Mouse (Mus musculus) spleen, adult 2 months (tissue): ENCODE data around the gene Mpped2. TPM values are rescaled to one million over a fixed set of nuclear protein-coding genes. Genes with fewer than 3 reads are reported as not detected.

Experiments used
- DNase-seq, 2 experiments: peaks; one replicate each; pipeline versions ENCODE4 v3.0.0 to v3.0.0-alpha.2; 2012 to 2021; ENCODE audit warnings: low spot score in 2 of 2, low read depth in 1 of 2
- H3K27ac ChIP-seq: fragments of 200-500 bp; 2 replicates; pipeline ENCODE4 v1.5.1; 2012; ENCODE audit warnings: low read length, inconsistent platforms; ENCODE audit not compliant: insufficient read depth
- H3K27me3 ChIP-seq: fragments of 200-500 bp; 2 replicates; pipeline ENCODE4 v1.6.1; 2012; ENCODE audit warnings: mild to moderate bottlenecking, moderate library complexity, low read length, inconsistent platforms; ENCODE audit not compliant: control insufficient read depth, insufficient read depth
- H3K36me3 ChIP-seq: fragments of 200-500 bp; 2 replicates; pipeline ENCODE4 v1.6.1; 2012; ENCODE audit warnings: mild to moderate bottlenecking, low read length, inconsistent platforms; ENCODE audit not compliant: control insufficient read depth, insufficient read depth
- H3K4me1 ChIP-seq: fragments of 200-500 bp; 2 replicates; pipeline ENCODE4 v1.6.1; 2011; ENCODE audit warnings: inconsistent platforms; ENCODE audit not compliant: control insufficient read depth, insufficient read depth, insufficient read length
- H3K4me3 ChIP-seq: fragments of 200-500 bp; 2 replicates; pipeline ENCODE4 v1.5.1; 2011; ENCODE audit warnings: mild to moderate bottlenecking, inconsistent platforms; ENCODE audit not compliant: insufficient read depth, insufficient read length; ENCODE audit errors: extremely low read depth
- CTCF ChIP-seq: fragments of 200-500 bp; IDR thresholded peaks from 2 replicates; pipeline ENCODE4 v1.5.1; 2011; ENCODE audit warnings: mild to moderate bottlenecking, inconsistent platforms; ENCODE audit not compliant: insufficient read depth, insufficient read length, insufficient replicate concordance; ENCODE audit errors: extremely low read depth
- POLR2A ChIP-seq: fragments of 200-500 bp; IDR thresholded peaks from 2 replicates; pipeline ENCODE4 v1.6.1; 2011; ENCODE audit warnings: low read depth, low read length, inconsistent platforms
- WGBS: fragments of 180-500 bp; shearing (Covaris S2); methylation state at CpG from one replicate; pipeline ENCODE4 v1.1.7; 2018; 5-methylcytosine and 5-hydroxymethylcytosine counted together
- polyA plus RNA-seq: library from polyadenylated mRNA; depleted of rRNA; stranded (reverse); fragments of >200 nt; gene quantifications from 2 replicates; pipeline ENCODE4 v1.2.3, GENCODE M21; 2012

Gene Mpped2
- polyA plus RNA-seq, 1 experiment = 0.02 TPM

DNA sequence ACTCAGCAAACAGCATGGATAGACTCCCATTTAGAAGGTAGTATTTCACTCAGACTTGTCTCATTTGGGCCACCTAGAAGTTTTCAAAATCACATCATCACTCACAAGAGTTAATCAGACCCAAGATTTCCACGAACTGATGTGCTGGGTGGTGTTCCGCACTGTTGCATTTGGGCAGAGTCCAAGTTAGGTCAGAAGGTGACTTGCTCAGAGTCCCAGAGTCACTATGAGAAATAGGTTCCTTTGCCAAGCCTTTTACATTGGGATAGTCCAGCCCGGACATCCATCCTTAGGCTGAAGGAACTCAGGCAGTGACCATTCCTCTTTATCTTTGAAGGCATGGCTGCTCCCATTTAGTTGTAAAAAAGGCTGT, 97.2 kb downstream of the Mpped2 start:
- 81% methylated on average over 3 of the region's 3 CpGs for WGBS
- no peaks in the 10 kb centered on the region for H3K36me3 ChIP-seq
- no peak for DNase-seq
- no peak overlapping the region for H3K4me3 ChIP-seq
- H3K27ac ChIP-seq = no peak overlapping the region
- H3K27me3 ChIP-seq = no peaks in the 10 kb centered on the region
- H3K4me1 ChIP-seq = no peaks in the 10 kb centered on the region
- no peak for TF ChIP-seq CTCF
- no peak for TF ChIP-seq POLR2A

DNA sequence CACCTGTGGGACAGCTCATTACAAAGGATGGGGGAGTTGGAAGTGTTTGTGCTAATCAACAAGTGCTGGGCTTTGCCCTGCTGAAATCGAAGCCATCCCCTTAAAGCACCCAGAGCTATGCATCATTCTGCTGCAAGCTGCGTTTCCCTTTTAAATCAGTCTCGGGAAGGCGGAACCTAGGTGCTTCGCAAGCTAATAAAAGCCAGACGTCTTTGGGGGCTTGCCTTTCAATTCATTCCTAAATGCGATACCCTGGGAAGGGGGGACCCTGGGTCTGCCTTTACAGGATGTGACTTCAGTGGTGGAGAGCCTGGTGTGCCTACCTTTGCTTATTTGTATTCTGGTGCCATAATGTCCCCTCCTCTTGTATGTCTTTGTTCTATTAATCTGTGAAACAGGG, 103.2 kb downstream of the Mpped2 start:
- 83% methylated on average over 7 of the region's 7 CpGs for WGBS
- no peaks in the 10 kb centered on the region for H3K4me1 ChIP-seq
- H3K36me3 ChIP-seq = no peaks in the 10 kb centered on the region
- TF ChIP-seq CTCF = no peak
- no peak for TF ChIP-seq POLR2A
- DNase-seq = no peak
- no peak overlapping the region for H3K4me3 ChIP-seq
- H3K27ac ChIP-seq = no peak overlapping the region
- H3K27me3 ChIP-seq = no peaks in the 10 kb centered on the region

DNA sequence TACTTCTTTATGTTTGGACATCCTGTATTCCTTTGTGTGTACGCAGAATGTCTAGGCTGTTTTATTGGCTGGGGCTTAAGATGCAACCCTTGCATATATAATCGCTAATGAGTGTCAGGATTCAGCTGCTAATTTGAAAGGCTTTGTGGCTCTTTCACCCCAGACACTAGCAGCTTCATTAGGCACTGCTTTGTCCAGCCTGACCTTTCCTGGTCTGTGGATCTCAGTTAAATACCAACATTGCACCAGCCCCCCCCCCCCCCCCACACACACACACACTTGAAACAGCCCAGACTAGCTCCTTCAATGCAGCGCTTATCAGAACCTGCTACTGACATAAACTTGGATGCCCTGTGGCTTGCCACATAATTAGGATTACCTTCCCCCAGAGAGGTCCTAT, 104.8 kb downstream of the Mpped2 start:
- Histone ChIP-seq H3K4me3 (no peak overlapping the region), H3K27ac (no peak overlapping the region), H3K4me1 (no peaks in the 10 kb centered on the region), H3K27me3 (no peaks in the 10 kb centered on the region), H3K36me3 (no peaks in the 10 kb centered on the region)
- no peak for DNase-seq
- WGBS = 90% methylated on average over 3 of the region's 3 CpGs
- no peak for TF ChIP-seq POLR2A
- TF ChIP-seq CTCF = no peak

DNA sequence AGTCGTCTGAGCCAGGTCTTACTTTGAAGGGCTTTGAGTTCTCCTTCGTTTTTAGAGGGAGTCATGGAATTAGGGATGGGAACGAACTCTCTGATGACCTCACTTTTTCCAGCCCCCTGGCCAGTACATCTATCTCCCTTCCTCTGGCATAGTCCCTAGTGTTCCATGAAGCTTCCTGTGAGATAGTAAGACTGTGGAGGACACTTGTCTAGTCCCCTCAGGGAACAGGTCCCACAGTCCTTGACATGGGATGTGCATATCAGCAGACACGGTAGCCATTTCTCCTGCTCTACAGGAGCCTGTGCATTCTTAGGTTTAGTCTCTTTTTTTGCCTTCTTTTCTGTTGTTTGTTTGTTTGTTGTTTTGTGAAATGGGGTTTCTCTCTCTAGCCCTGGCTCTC, 105.8 kb downstream of the Mpped2 start:
- Histone ChIP-seq H3K36me3 (no peaks in the 10 kb centered on the region), H3K27ac (no peak overlapping the region), H3K4me3 (no peak overlapping the region), H3K27me3 (no peaks in the 10 kb centered on the region), H3K4me1 (no peaks in the 10 kb centered on the region)
- DNase-seq = no peak
- WGBS = 81% methylated on average over 4 of the region's 4 CpGs
- no peak for TF ChIP-seq POLR2A
- TF ChIP-seq CTCF = no peak

DNA sequence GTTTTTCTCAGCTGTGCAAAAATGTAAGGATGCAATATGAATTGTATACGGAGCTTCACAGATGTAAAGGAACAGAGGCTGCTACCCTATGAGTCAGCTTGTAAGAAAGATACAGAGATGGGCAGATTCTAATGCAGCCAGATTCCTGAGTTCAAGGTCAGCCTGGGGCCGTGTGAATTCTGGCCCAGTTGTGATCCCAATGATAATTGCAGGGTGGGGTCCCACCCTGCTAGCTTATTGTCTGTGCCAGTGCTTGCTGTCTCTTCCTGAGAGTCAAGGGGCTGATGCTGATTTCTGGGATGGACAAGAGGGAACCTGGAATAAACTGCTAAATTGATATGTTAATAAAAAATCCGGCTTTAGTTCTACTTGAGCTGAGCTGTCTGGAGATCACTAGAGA, 122.8 kb downstream of the Mpped2 start:
- no peaks in the 10 kb centered on the region for H3K27me3 ChIP-seq
- H3K4me1 ChIP-seq = no peaks in the 10 kb centered on the region
- no peaks in the 10 kb centered on the region for H3K36me3 ChIP-seq
- H3K27ac ChIP-seq = no peak overlapping the region
- DNase-seq = no peak
- no peak overlapping the region for H3K4me3 ChIP-seq
- 84% methylated on average over 3 of the region's 3 CpGs for WGBS
- no peak for TF ChIP-seq CTCF
- no peak for TF ChIP-seq POLR2A

DNA sequence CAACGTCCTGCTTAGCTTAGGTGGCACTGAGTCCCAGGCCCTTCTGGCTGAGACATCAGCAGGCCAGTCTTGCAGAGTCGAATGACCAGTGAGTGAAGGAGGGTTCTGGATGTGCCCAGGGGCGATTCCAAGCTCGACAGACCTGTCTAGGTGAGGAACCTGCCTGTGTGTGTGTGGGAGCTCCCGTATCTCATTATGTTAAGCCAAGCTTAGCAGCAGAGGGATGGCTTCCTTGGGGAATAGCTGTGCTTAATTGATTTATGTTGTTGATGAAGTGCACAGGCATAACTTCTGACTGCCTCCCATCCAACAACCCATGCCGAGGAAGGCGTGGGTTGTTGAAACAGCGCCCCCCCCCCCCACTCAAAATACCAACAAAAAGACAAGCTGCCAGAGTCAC, 128.2 kb downstream of the Mpped2 start:
- 90% methylated on average over 8 of the region's 8 CpGs for WGBS
- Histone ChIP-seq H3K4me1 (no peaks in the 10 kb centered on the region), H3K4me3 (no peak overlapping the region), H3K27me3 (no peaks in the 10 kb centered on the region), H3K27ac (no peak overlapping the region), H3K36me3 (no peaks in the 10 kb centered on the region)
- no peak for DNase-seq
- TF ChIP-seq CTCF (no peak), POLR2A (no peak)

DNA sequence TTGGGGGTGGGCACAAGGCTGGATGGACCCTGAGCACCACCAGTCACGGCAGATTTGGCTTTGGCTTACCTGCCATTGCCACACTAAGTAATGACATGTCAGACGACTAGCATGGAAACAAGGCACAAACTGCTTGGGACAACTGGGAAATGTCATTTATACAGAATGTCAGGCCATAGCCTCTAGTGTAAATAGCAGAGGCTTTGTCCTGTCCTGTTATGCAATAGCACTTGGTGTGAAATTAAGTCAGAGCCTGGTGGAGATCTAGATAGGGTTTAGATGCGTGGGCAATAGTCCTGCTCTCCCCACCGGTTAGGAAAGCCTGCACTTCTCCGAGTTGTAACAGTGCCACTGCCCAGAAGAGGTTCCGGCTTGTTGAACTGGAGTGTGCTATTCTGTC, 128.8 kb downstream of the Mpped2 start:
- Histone ChIP-seq H3K27me3 (no peaks in the 10 kb centered on the region), H3K36me3 (no peaks in the 10 kb centered on the region), H3K4me3 (no peak overlapping the region), H3K4me1 (no peaks in the 10 kb centered on the region), H3K27ac (no peak overlapping the region)
- TF ChIP-seq POLR2A (no peak), CTCF (no peak)
- no peak for DNase-seq
- WGBS = 92% methylated on average over 6 of the region's 6 CpGs
